Mouse (Mus musculus): ENCODE measurements at regions not wholly inside any gene's neighbourhood (a gene's known extent, or its start where the extent isn't known, plus 50 kb on each side); places are given as distances from the start of the nearest gene placed in this dataset.

GRCm38 (mm10) chr11:38224300-38224699 lies 988.5 kb upstream of the Tenm2 start:
- ATAC-seq (ENCODE audit: poor library complexity, severe bottlenecking) = no peak

DNA sequence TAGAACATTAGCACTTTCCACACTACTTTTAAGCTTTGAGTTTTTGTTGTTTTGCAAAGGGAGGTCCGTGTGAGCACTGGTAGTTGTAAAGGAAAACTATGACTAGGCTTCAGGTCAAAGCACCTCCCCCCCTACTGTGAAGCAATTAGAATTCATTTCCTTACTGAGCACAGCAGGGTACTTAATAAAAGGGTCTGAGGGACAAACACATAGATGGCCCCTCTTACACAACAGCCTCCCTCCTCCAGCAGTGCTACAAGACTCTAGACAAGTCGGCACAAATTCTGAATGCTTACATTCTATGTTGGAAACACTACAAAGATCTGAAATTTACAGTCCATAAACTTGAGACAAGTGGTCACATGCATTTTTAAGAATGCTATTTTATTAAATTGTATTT lies 967.6 kb upstream of the Tenm2 start:
- no peak for ATAC-seq (ENCODE audit: poor library complexity, severe bottlenecking)

GRCm38 (mm10) chr11:38201136-38201741 lies 965.5 kb upstream of the Tenm2 start:
- ATAC-seq (ENCODE audit: poor library complexity, severe bottlenecking) = no peak

- no peak for ATAC-seq (ENCODE audit: poor library complexity, severe bottlenecking)
Observed at GRCm38 (mm10) chr11:38193719-38194118, 958.0 kb upstream of the Tenm2 start.

- ATAC-seq (ENCODE audit: poor library complexity, severe bottlenecking) = no peak
Observed at GRCm38 (mm10) chr11:38191895-38192547, 956.3 kb upstream of the Tenm2 start.

DNA sequence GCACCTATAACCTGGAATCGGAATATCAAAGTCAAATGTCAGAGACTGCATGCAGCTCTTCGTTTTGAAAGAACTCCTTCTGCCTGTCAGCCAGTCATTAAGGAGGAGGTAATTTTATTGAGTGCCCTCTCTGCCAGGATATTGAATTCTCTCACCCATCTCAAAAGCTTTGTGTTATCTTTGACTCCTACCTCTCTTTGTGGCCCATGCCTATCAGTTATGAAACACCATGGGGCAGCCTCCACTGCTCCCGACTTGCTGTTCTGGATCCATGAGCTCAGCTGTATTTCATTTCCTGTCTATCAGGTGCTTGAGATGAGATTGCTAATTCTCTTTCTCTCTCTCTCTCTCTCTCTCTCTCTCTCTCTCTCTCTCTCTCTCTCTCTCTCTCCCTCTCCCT lies 955.7 kb upstream of the Tenm2 start:
- ATAC-seq (ENCODE audit: poor library complexity, severe bottlenecking) = no peak

GRCm38 (mm10) chr11:38170721-38171120 lies 935.0 kb upstream of the Tenm2 start:
- ATAC-seq (ENCODE audit: poor library complexity, severe bottlenecking) = no peak

DNA sequence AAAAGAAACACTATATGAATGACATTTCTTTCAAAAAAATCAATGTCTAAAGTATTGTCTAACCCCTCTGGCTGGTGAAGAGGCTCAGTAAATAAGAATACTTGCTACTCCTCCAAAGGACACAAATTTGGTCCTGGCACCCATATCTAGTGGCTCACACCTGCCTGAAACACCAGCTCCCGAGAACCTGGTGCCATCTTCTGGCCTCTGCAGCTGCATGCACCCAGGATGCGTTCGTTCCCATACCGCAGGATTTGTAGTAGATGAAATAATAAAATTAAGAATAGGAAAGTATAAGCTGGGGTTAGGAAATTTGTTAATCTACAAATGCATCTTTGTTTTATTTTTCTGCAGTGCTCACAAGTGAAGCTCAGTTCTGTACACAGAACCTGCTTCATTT lies 922.5 kb upstream of the Tenm2 start:
- no peak for ATAC-seq (ENCODE audit: poor library complexity, severe bottlenecking)

DNA sequence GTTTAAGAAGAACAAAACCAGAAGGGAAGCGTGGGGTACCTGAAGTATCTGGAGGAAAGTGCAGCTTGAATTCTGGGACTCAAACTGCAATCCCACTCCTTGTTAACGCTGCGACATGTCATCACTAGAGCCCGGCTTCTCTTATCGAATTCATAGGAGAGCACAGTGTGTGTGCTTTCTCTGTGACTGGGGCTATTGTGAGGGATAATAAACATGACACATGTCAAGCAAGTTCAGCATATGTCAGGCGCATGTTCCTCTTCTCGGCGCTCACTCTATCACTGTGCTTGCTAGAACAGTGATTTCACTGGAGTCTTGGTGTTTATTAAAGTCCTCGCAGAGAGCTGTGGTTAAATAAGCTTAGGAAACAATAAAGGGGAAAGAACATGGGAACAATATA lies 921.2 kb upstream of the Tenm2 start:
- ATAC-seq (ENCODE audit: poor library complexity, severe bottlenecking) = no peak

DNA sequence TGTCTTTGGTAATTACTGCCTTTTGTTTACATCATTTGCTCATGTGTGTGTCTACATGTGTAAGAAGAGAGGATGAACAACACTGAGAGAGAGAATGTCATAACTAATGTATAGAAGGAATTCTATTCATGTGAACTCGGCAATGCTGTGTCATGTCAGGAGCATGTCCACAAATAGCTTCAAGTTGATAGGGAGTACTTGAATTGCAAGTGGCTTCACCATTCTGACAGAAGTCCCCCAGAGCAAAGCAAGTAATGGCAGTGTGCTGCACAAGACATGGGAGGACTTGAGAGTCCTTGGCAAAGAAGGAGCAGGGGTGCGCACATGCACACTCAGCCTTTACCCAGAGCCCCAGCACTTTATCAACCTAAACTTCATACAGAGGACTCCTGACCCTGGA lies 919.9 kb upstream of the Tenm2 start:
- ATAC-seq (ENCODE audit: poor library complexity, severe bottlenecking) = no peak

DNA sequence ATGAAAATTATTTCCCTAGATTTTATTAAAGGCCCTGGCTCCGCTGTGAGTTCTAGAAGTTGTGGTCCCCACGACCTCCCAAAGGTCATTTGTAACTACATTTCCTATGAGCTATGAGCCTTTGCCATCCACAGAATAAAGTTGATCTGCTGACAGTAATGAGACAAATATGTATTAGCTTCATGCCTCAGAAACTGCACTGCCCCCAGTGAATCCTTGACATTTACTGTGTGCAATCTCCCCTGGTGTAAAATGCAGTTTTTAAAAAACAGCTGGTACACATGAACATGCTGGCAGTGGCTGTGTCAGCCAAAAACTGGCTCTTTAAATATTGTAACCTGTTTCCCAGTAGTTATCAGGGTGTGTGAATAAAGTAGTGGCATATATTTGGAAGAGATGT lies 907.7 kb upstream of the Tenm2 start:
- ATAC-seq (ENCODE audit: poor library complexity, severe bottlenecking) = no peak

DNA sequence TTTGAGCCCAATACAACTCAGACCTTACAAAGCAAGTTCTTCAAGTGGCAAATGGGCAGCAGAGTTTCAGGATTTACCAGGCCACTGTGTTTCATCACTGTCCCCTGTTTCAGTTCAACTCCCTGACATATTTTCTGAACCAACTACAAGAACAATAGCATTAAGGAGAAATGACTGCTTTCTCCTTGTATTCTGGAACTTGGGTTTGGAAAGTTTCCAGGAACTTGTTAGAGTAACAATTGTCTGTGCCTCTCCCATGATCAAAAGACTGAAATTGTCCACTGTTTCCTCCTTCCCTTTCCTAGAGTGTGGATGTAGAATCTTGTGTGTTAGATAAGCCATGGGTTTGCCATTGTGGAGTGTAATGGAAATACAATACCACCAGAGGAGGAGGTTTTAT lies 893.1 kb upstream of the Tenm2 start:
- no peak for ATAC-seq (ENCODE audit: poor library complexity, severe bottlenecking)

DNA sequence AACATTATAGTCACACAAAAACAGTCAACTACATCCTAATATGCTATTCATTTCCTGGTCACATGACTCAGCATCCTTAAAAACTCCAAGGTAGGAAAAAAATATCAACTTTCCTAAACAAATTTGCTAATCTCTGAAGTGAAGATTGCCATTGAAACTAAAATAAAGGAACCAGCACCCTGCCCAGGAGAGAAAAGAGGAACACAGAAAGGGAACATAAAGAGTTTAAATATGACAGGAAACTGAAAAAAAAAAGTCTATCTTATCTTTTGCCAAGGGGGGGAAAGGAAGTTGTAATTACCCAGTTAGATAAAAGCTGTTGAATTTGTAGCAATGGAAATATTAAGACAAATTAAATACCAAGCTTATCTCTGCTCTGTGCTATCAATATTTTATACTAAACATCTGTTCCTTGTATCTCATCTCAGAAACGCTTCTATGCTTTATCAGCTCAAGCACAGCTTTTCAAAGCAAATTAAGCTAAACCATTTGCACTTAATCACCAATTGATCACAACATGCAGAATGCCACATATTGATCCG lies 888.1 kb upstream of the Tenm2 start:
- ATAC-seq (ENCODE audit: poor library complexity, severe bottlenecking) = peak; percentile 60; the same call in 1 of the 2 replicates

- ATAC-seq (ENCODE audit: poor library complexity, severe bottlenecking) = no peak
Observed at GRCm38 (mm10) chr11:38122474-38122873, 886.7 kb upstream of the Tenm2 start.

DNA sequence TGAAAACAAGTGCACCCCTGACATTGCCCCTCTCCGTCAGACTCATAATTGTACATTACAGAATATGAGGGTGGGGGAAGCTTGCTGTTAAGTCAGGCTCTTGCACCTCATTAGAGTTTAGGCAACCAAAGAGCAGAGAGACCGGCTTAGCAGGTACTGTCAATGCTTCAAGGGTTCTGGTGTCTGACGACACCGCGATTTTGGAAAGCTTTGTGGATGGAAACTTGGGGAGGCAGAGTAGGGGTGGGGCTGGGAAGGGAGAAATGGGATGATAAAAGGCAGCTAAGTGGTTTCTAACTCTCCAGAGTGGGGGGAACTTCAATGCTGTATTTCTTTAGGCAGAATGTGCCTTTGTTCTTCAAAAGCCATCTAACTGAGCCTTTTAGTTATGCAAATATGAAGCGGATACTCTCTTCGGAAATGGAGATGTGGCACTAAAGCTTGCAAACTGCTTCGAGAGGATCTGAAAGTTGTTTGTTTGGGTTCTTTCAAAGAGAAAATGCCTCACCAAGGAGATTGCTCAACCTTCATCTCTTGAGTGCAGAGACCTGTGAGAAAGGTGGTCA lies 885.4 kb upstream of the Tenm2 start:
- ATAC-seq (ENCODE audit: poor library complexity, severe bottlenecking) = no peak

DNA sequence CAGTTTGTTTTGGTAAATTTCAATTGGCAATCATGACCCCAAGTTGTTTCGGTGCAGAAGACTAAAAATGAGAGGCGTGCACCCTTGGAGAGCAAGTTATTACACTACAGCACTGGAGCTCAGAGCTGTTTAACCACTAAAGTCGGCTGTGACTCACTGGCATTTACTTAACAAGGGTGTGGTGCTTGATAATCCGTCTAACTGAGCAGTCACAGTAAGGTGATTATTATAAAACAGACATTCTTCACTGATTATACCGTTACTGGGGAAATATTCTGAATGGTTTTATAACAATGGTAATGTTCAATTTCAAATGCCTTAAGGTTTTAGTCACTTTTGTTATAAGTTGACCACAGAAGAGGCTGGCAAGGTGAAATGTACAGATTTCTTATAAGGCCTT lies 882.0 kb upstream of the Tenm2 start:
- ATAC-seq (ENCODE audit: poor library complexity, severe bottlenecking) = no peak

DNA sequence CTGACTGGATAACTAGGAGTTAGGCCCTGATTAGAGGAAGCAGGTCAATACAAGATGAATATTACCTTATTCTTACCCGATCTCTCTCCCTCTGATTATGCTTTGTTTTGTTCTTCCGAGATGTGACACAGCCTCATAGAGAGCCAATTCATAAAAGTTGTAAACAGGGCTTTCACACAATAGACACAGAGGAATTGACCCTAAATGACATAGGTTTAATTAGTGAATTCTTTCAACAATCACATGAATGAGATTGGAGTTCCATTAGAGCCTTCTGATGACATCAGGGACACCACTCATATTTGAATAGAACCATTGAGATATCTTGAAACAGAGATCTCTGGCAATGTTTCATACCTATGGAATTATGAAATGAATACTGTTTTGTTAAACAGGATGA lies 856.4 kb upstream of the Tenm2 start:
- ATAC-seq (ENCODE audit: poor library complexity, severe bottlenecking) = no peak

GRCm38 (mm10) chr11:38075171-38075732 lies 839.5 kb upstream of the Tenm2 start:
- ATAC-seq (ENCODE audit: poor library complexity, severe bottlenecking) = no peak

- ATAC-seq (ENCODE audit: poor library complexity, severe bottlenecking) = no peak
Observed at GRCm38 (mm10) chr11:38069635-38070034, 833.9 kb upstream of the Tenm2 start.

GRCm38 (mm10) chr11:38067682-38068081 lies 831.9 kb upstream of the Tenm2 start:
- ATAC-seq (ENCODE audit: poor library complexity, severe bottlenecking) = no peak

DNA sequence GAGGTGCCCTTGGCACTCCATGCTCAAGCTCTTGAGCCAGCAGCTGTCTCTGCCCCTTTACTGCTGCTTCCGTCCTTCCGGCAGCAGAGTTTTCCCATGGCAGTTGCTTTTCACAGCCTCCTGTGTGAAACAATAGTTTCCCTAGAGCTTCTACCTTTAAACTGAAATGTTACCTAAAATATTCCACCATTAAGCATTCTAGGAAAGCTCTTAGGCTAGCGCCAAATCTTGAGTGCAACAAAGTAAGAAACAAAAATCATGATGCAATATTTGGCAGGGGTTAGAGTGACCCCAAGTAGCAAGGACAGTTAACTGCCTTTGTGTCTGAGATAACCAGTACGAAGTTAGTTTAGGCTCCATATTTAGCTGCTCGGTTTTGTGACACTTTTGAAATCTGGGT lies 830.3 kb upstream of the Tenm2 start:
- no peak for ATAC-seq (ENCODE audit: poor library complexity, severe bottlenecking)

GRCm38 (mm10) chr11:38060105-38060504 lies 824.3 kb upstream of the Tenm2 start:
- no peak for ATAC-seq (ENCODE audit: poor library complexity, severe bottlenecking)
